Mouse (Mus musculus) Patski (cell line): ENCODE results near the gene Exosc1. TPM values are rescaled to one million over a fixed set of nuclear protein-coding genes. Genes with fewer than 3 reads are reported as not detected.

Experiments
- ATAC-seq: fragments of 100-300 bp; one replicate; pipeline ENCODE4 v1.8.0; 2021
- CTCF ChIA-PET: fragments of 350-600 bp; sonication (Branson Sonifier 250); formaldehyde crosslinking; loops from one replicate; lab custom pipeline; 2022; ENCODE audit warnings: inconsistent platforms; lab: Charles Lee
- POLR2A ChIA-PET: fragments of 350-600 bp; sonication (Branson Sonifier 250); formaldehyde crosslinking; loops from one replicate; lab custom pipeline; 2022; ENCODE audit warnings: antibody characterized with exemption, inconsistent platforms; lab: Charles Lee
- DNase-seq: peaks from one replicate; pipeline ENCODE4 v3.0.0-alpha.2; 2011; ENCODE audit warnings: low read depth, low spot score
- H3K27me3 ChIP-seq: fragments of 371-371 bp; one replicate; pipeline ENCODE4 v1.5.1; 2021
- CTCF ChIP-seq: fragments of 100-300 bp; IDR thresholded peaks from one replicate; pipeline ENCODE4 v1.5.1; 2021
- in situ Hi-C: fragments of 300-500 bp; cut with MboI; formaldehyde crosslinking; loops from 3 replicates; pipeline ENCODE4 v1.11.1; 2018; ENCODE audit warnings: low pct_unique_long_range_greater_than_20kb, mixed read lengths
- polyA plus RNA-seq: library from polyadenylated mRNA; unstranded; gene quantifications from one replicate; pipeline ENCODE4 v1.2.3, GENCODE M21; 2021

Exosc1 gene
- polyA plus RNA-seq, 1 experiment from 2014 or later: 47.2 TPM

- ChIA-PET CTCF (interaction anchor here (0.9 to 1.5 kb wide), 3 partner anchors 8 to 120 kb away, joined by 3 to 4 read pairs (median 4); no protein-coding TSS in a partner anchor), POLR2A (no interaction called here)
- no peak for DNase-seq
- TF ChIP-seq CTCF: no peak
- no peak for ATAC-seq
- H3K27me3 ChIP-seq: no peaks in the 10 kb centered on the region
- in situ Hi-C loops: no loop called here
Measured at GRCm38 (mm10) chr19:41906311-41907078, 26.7 kb downstream of the Exosc1 start.

GRCm38 (mm10) chr19:41905246-41905645, 28.0 kb downstream of the Exosc1 start:
- ATAC-seq (no peak), DNase-seq (no peak)
- in situ Hi-C loops: no loop called here
- H3K27me3 ChIP-seq: no peaks in the 10 kb centered on the region
- TF ChIP-seq CTCF: no peak
- ChIA-PET POLR2A (no interaction called here), CTCF (interaction anchor here (1.2 kb wide), 1 partner anchor 23 kb away, joined by 3 read pairs; no protein-coding TSS in a partner anchor)

GRCm38 (mm10) chr19:41902848-41903593, 30.2 kb downstream of the Exosc1 start:
- CTCF ChIA-PET: interaction anchor here (1.3 to 1.6 kb wide), 2 partner anchors 10 to 149 kb away, joined by 4 read pairs; partner anchors contain the start of gene 4933411K16Rik
- POLR2A ChIA-PET: no interaction called here
- no peak for DNase-seq
- no peak for TF ChIP-seq CTCF
- no peak for ATAC-seq
- H3K27me3 ChIP-seq: no peaks in the 10 kb centered on the region
- in situ Hi-C loops: no loop called here

DNA sequence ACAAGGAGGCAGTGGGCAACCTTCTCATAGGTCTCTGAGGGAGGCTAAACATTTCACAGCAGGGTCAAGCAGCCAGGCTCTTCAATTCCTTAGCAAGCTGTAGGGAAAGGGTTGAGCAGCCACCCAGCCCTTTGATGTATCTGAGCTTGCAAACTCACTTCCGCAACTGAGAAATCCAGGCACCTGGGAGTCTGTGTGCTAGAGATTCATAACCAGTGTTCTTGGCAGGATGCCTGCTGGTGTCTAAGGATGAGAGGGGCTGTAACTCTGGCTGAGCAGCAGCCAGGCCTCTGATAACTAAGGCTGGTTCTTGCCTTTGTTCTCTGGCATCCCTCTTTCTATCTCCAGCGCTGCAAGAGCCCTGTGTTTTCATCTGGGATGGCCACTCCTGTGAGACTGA, 31.5 kb downstream of the Exosc1 start:
- DNase-seq (no peak), ATAC-seq (no peak)
- ChIA-PET POLR2A (no interaction called here), CTCF (interaction anchor here (1.5 kb wide), 1 partner anchor 9 kb away, joined by 3 read pairs; no protein-coding TSS in a partner anchor)
- no peak for TF ChIP-seq CTCF
- H3K27me3 ChIP-seq: no peaks in the 10 kb centered on the region
- in situ Hi-C loops: no loop called here

GRCm38 (mm10) chr19:41900495-41901090, 32.6 kb downstream of the Exosc1 start:
- no peak for TF ChIP-seq CTCF
- no peak for DNase-seq
- ATAC-seq: no peak
- in situ Hi-C loops: no loop called here
- POLR2A ChIA-PET: no interaction called here
- CTCF ChIA-PET: interaction anchor here (1.4 to 1.5 kb wide), 2 partner anchors 10 to 125 kb away, joined by 3 to 4 read pairs; no protein-coding TSS in a partner anchor
- H3K27me3 ChIP-seq: no peaks in the 10 kb centered on the region

- in situ Hi-C loops: no loop called here
- TF ChIP-seq CTCF: peak; percentile 80
- ChIA-PET CTCF (interaction anchor here (0.9 to 1.3 kb wide), 2 partner anchors 8 to 35 kb away, joined by 3 to 4 read pairs; no protein-coding TSS in a partner anchor), POLR2A (interaction anchor here (0.9 kb wide), 1 partner anchor 34 kb away, joined by 5 read pairs; the partner anchor contains the start of genes Exosc1 and Zdhhc16)
- H3K27me3 ChIP-seq: no peaks in the 10 kb centered on the region
- DNase-seq: no peak
- no peak for ATAC-seq
Measured at GRCm38 (mm10) chr19:41898860-41899259, 34.4 kb downstream of the Exosc1 start.

GRCm38 (mm10) chr19:41896319-41896711, 36.9 kb downstream of the Exosc1 start:
- ATAC-seq (no peak), DNase-seq (no peak)
- in situ Hi-C loops: no loop called here
- ChIA-PET POLR2A (no interaction called here), CTCF (no interaction called here)
- H3K27me3 ChIP-seq: no peaks in the 10 kb centered on the region
- no peak for TF ChIP-seq CTCF

GRCm38 (mm10) chr19:41895460-41896318, 37.5 kb downstream of the Exosc1 start, which contains the start of gene Rrp12:
Rrp12 (minus strand) TSS chr19:41896173.
- ChIA-PET POLR2A (no interaction called here), CTCF (interaction anchor here (0.9 kb wide), 1 partner anchor 85 kb away, joined by 3 read pairs; the partner anchor contains the start of gene Mms19)
- TF ChIP-seq CTCF: no peak
- peak; percentile 73 for ATAC-seq
- in situ Hi-C loops: no loop called here
- peak; percentile 54 for DNase-seq
- no peaks in the 10 kb centered on the region for H3K27me3 ChIP-seq

- ATAC-seq: no peak
- no peak for DNase-seq
- POLR2A ChIA-PET: interaction anchor here (0.7 kb wide), 1 partner anchor 37 kb away, joined by 3 read pairs; no protein-coding TSS in a partner anchor
- in situ Hi-C loops: no loop called here
- no peak for TF ChIP-seq CTCF
- no peaks in the 10 kb centered on the region for H3K27me3 ChIP-seq
- CTCF ChIA-PET: interaction anchor here (0.9 kb wide), 1 partner anchor 86 kb away, joined by 3 read pairs; the partner anchor contains the start of gene Mms19
Measured at GRCm38 (mm10) chr19:41894959-41895358, 38.3 kb downstream of the Exosc1 start.
